Mouse (Mus musculus) heart, embryonic 14.5 days (tissue): ENCODE measurements around the gene 5730522E02Rik. TPM values are rescaled to one million over a fixed set of nuclear protein-coding genes. Genes with fewer than 3 reads are reported as not detected.
A peak's percentile ranks its signal among the peaks of the same experiment; 100 is the strongest.

Experiments used
- ATAC-seq: fragments of 200-750 bp; cut with Nextera tagmentation; 2 replicates; pipeline ENCODE4 v1.8.0; 2017; ENCODE audit warnings: low read depth, moderate TSS enrichment; ENCODE audit not compliant: insufficient number of reproducible peaks, insufficient read depth, low FRiP score
- H3K27ac ChIP-seq, 2 experiments: fragments of 200-500 bp in 1 of 2; fragments of 300-500 bp in 1 of 2; sonication (generic) in 1 of 2; replicated peaks in 1 of 2; 2 replicates each; pipeline ENCODE4 v1.5.1; 2012 to 2014; ENCODE audit warnings: low read depth in 2 of 2, low read length in 2 of 2, control low read depth in 1 of 2, mild to moderate bottlenecking in 1 of 2, mixed read lengths in 1 of 2; ENCODE audit not compliant: control insufficient read depth in 1 of 2, insufficient read depth in 1 of 2
- H3K27me3 ChIP-seq: fragments of 300-500 bp; sonication (generic); 2 replicates; pipeline ENCODE4 v1.6.1; 2014; ENCODE audit warnings: mild to moderate bottlenecking, low read length, control low read depth; ENCODE audit not compliant: control insufficient read depth, insufficient read depth
- H3K36me3 ChIP-seq: fragments of 300-500 bp; sonication (generic); 2 replicates; pipeline ENCODE4 v1.6.1; 2014; ENCODE audit warnings: mild to moderate bottlenecking, control low read depth, low read length, mixed read lengths; ENCODE audit not compliant: control insufficient read depth, insufficient read depth
- H3K4me1 ChIP-seq, 2 experiments: fragments of 200-500 bp in 1 of 2; fragments of 300-500 bp in 1 of 2; sonication (generic) in 1 of 2; 2 replicates each; pipeline ENCODE4 v1.6.1; 2012 to 2014; ENCODE audit warnings: low read length in 2 of 2, control low read depth in 1 of 2, mixed read lengths in 1 of 2; ENCODE audit not compliant: control insufficient read depth in 2 of 2, insufficient read depth in 2 of 2
- H3K4me2 ChIP-seq: fragments of 300-500 bp; sonication (generic); 2 replicates; pipeline ENCODE4 v1.6.1; 2014; ENCODE audit warnings: mild to moderate bottlenecking, low read length
- H3K4me3 ChIP-seq, 2 experiments: fragments of 200-500 bp in 1 of 2; fragments of 300-500 bp in 1 of 2; sonication (generic) in 1 of 2; 2 replicates each; pipeline ENCODE4 v1.5.1; 2012 to 2014; ENCODE audit warnings: low read length in 2 of 2, mild to moderate bottlenecking in 2 of 2, control low read depth in 1 of 2, low read depth in 1 of 2, moderate library complexity in 1 of 2; ENCODE audit not compliant: control insufficient read depth in 1 of 2, insufficient read depth in 1 of 2
- H3K9ac ChIP-seq: fragments of 300-500 bp; sonication (generic); 2 replicates; pipeline ENCODE4 v1.6.1; 2014; ENCODE audit warnings: mild to moderate bottlenecking, low read length
- H3K9me3 ChIP-seq: fragments of 300-500 bp; sonication (generic); 2 replicates; pipeline ENCODE4 v1.6.1; 2016; ENCODE audit warnings: low read length, control low read depth; ENCODE audit not compliant: control insufficient read depth
- WGBS: fragments of 180-500 bp; shearing (Covaris S2); extraction: QIAGEN DNeasy Blood & Tissue Kit; methylation state at CpG from one replicate; pipeline ENCODE4 v1.1.7; 2014; 5-methylcytosine and 5-hydroxymethylcytosine counted together
- polyA plus RNA-seq: library from polyadenylated mRNA; unstranded; fragments of >200 nt; fragmentation: Nextera tagmentation; extraction: Ambion mirVana; gene quantifications from 2 replicates; pipeline ENCODE4 v1.2.1, GENCODE M21; 2014

5730522E02Rik gene
- polyA plus RNA-seq, 1 experiment from 2014 or later, result 0.77 TPM

DNA sequence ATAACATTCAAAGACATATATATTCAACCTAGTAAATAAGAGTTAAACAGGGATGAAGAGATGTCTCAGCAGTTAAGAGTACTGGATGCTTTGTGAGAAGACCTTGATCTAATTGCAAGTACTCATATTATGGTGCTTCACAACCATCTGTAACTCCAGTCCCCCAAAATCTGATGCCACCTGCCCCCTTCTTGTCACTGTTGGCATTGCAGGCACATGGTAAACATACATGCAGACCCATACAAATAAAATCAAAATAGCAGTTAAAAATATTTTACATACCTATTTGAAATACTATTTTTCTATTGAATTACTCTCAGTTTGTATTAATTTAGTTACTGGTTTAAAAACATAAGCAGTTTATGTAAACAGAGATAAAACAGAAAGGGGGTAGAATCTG, 84.6 kb downstream of the 5730522E02Rik start:
- Histone ChIP-seq H3K27me3 (no peaks in the 10 kb centered on the region), H3K9ac (no peak overlapping the region), H3K27ac (no peak overlapping the region), H3K4me1 (peaks cover 0 to 2% of the 10 kb centered on the region in 2 experiments; a peak in 2 of 4 replicates), H3K36me3 (no peaks in the 10 kb centered on the region), H3K4me3 (no peak overlapping the region), H3K9me3 (no peaks in the 10 kb centered on the region), H3K4me2 (no peak overlapping the region)
- ATAC-seq, result no peak

DNA sequence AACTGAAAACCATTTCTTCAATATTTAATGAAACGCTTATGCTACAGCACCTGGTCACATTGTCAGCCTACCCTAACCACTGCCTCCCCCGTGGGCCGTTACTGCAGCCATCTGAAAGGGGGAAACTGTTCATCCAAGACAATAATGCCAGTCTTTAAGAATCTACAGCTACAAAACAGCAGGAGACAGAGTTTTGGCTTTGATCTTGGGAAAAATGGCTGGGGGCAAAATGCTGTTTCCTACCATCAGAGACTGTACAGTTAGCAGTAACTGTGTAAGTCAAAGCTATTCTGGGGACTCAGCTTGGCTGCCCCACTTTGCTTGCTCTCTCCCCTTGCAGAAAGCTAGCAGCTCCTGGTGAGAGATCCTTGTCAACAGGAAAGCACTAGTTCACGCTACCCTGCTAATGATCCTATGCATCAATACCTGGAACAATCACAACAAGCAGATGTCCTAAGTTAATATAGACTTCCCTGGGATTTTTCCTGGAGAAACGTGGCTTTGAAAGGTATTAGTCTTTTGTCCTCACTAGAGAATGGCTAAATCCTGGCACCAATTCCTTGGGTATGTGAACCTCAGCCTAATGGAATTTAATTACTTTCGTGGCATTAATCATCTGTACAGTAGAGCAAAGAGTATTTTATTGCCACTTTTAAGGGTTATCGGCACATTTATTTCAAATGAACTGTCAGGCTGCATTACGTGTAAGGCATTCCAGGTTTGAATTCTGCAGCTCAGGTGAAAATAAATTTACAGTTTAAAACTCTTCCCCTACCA, 89.6 kb downstream of the 5730522E02Rik start:
- no peak overlapping the region for H3K4me3 ChIP-seq
- WGBS, result 77% methylated on average over 8 of the region's 8 CpGs
- H3K4me1 ChIP-seq, result no peaks in the 10 kb centered on the region
- no peaks in the 10 kb centered on the region for H3K36me3 ChIP-seq
- no peak overlapping the region for H3K9ac ChIP-seq
- no peak for ATAC-seq
- no peaks in the 10 kb centered on the region for H3K9me3 ChIP-seq
- no peaks in the 10 kb centered on the region for H3K27me3 ChIP-seq
- H3K4me2 ChIP-seq, result no peak overlapping the region
- no peak overlapping the region for H3K27ac ChIP-seq

DNA sequence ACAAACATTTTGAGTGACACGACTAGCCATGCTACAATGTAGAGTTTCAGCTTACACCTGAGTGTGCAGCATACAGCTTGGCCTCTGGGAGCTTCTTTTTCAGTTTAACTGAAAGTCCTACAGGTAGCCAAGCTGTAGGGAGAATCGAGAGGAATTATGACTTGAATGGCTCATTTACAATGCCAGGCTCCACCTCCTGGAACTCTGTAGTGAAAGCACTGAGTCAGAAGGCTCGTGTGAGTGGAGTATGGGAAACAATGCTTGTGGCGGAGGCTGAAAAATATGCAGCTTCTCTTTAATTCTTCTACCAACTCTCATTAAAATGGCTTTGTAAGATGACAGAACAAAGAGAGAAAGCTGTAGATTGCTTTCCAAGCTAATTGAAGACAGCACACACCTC, 92.9 kb downstream of the 5730522E02Rik start:
- Histone ChIP-seq H3K9ac (no peak overlapping the region), H3K27me3 (no peaks in the 10 kb centered on the region), H3K9me3 (no peaks in the 10 kb centered on the region), H3K27ac (no peak overlapping the region), H3K4me3 (no peak overlapping the region), H3K36me3 (no peaks in the 10 kb centered on the region), H3K4me2 (no peak overlapping the region), H3K4me1 (no peaks in the 10 kb centered on the region)
- no peak for ATAC-seq
- 63% methylated on average over 4 of the region's 4 CpGs for WGBS

DNA sequence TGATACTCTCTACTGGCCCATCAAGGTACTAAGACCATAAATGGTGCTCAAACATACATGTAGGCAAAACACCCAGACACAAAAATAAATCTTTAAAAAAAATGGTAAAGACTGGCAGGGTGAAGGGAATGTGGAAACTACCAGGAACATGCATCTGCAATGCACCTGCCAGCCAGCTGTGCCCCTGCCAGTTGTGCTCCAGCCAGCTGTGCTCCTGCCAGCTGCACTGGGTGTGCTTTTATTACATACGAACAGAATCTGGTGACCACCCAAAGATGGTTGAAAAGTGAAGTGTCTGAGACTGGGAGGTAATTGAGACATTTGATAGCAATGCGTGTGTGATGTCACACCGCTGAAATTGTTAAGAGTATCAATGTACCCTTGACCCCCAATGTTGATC, 98.4 kb downstream of the 5730522E02Rik start:
- no peak overlapping the region for H3K9ac ChIP-seq
- 82% methylated on average over 3 of the region's 3 CpGs for WGBS
- no peak overlapping the region for H3K4me2 ChIP-seq
- H3K27me3 ChIP-seq, result no peaks in the 10 kb centered on the region
- H3K27ac ChIP-seq, result no peak overlapping the region
- no peaks in the 10 kb centered on the region for H3K36me3 ChIP-seq
- no peak for ATAC-seq
- no peaks in the 10 kb centered on the region for H3K9me3 ChIP-seq
- no peaks in the 10 kb centered on the region for H3K4me1 ChIP-seq
- no peak overlapping the region for H3K4me3 ChIP-seq

DNA sequence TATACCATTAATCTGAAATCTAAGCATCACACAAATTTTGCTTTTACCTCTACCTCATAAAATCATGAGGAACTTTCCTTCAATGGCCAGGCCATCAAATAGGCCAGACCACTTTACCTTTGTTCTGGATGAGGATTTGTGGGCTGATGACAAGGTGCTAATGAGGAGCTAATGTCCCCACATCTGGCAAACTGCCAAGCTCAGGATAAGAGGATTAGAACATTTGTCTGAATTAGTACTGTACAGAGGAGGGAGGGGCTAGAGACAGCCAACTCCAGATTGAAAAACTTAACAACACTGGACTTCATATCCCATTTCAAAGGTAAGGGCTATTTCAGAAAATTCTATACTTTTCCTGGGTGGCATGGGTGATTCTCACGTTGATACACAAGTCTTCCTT, 101.9 kb downstream of the 5730522E02Rik start:
- Histone ChIP-seq H3K36me3 (no peaks in the 10 kb centered on the region), H3K27me3 (no peaks in the 10 kb centered on the region), H3K4me1 (no peaks in the 10 kb centered on the region; a peak in 1 of 4 replicates), H3K4me3 (no peak overlapping the region), H3K27ac (no peak overlapping the region), H3K4me2 (no peak overlapping the region), H3K9ac (no peak overlapping the region), H3K9me3 (no peaks in the 10 kb centered on the region)
- 54% methylated on average over 1 of the region's 1 CpGs for whole genome bisulfite sequencing
- ATAC-seq, result no peak

DNA sequence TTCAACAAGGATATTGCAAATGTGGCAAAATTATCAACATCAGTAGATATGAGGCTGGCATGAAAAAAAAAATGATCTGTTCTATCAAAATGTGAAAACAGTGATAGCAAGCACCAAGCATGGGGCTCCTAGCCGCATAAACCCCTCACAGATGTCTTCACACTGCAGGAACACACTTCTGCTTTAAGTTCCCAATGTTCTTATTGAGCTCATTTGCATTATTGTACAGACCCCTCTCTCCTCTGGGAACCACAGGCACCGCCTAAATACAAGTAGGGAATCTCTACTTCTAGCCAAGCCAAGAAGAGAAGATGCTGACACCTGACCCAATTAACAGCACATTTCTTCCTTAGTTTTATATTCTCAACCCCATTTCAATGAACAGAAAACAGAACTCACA, 105.9 kb downstream of the 5730522E02Rik start:
- Histone ChIP-seq H3K4me1 (no peaks in the 10 kb centered on the region; a peak in 1 of 4 replicates), H3K4me2 (no peak overlapping the region), H3K27ac (no peak overlapping the region), H3K27me3 (no peaks in the 10 kb centered on the region), H3K36me3 (no peaks in the 10 kb centered on the region), H3K9ac (no peak overlapping the region), H3K4me3 (no peak overlapping the region), H3K9me3 (no peaks in the 10 kb centered on the region)
- 70% methylated on average over 2 of the region's 2 CpGs for WGBS
- ATAC-seq, result no peak

DNA sequence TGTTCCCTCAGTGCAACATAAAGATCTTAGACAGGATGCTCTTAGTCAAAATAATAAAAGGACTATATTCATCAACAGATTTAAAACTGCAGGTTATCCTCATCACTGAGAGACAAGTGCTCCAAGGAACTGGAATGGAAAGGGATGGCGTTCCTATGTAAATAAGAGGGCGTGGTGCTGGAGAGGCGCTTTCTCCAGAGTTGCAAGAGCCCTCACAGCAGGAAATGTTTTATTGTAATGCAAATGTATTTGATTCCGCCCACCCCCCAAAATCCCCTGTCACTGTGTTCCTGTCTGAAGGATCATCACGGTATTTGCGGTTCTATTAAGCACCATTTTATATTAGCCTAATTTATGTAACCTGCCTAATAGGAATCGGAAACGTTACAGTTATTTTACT, 106.9 kb downstream of the 5730522E02Rik start:
- WGBS, result 5% methylated on average over 8 of the region's 8 CpGs
- no peak for ATAC-seq
- H3K4me3 ChIP-seq, result peak overlapping the region; percentile 8 to 23; a peak in 3 of 4 replicates

DNA sequence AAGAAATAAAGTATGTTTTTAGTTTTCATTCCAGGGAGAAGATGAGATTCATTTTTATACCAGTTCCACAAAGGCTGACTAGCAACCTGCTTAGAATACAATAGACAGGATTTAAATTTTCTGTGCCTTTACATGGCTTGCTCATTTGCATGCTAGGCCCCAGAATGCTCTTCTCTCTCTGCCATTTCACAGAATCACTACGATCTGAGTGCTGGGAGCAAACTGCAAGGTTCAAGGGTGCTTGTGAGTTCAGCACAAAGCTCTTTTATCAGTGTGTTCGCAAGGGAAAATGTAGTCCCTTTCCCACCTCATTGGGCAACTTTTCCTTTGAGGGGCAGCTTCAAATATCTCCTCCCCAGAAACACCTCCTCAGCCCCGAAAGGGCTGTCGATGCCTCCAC, 107.7 kb downstream of the 5730522E02Rik start:
- no peak for ATAC-seq
- H3K4me1 ChIP-seq, result no peaks in the 10 kb centered on the region; a peak in 1 of 4 replicates
- H3K27me3 ChIP-seq, result no peaks in the 10 kb centered on the region
- 22% methylated on average over 4 of the region's 4 CpGs for WGBS
- no peaks in the 10 kb centered on the region for H3K36me3 ChIP-seq
- peak overlapping the region; percentile 62 for H3K4me2 ChIP-seq
- H3K4me3 ChIP-seq, result peak overlapping the region in 1 of 2 experiments; percentile 8; a peak in 1 of 4 replicates
- no peak overlapping the region for H3K27ac ChIP-seq
- H3K9ac ChIP-seq, result peak overlapping the region; percentile 50
- H3K9me3 ChIP-seq, result no peaks in the 10 kb centered on the region

More for the DNA sequence above, 106.9 kb downstream of the 5730522E02Rik start:
- Histone ChIP-seq H3K9ac (no peak overlapping the region), H3K27ac (no peak overlapping the region), H3K36me3 (no peaks in the 10 kb centered on the region), H3K4me2 (peak overlapping the region; percentile 62), H3K4me1 (no peaks in the 10 kb centered on the region; a peak in 1 of 4 replicates), H3K27me3 (no peaks in the 10 kb centered on the region), H3K9me3 (no peaks in the 10 kb centered on the region)
